In the genomic region with DNA sequence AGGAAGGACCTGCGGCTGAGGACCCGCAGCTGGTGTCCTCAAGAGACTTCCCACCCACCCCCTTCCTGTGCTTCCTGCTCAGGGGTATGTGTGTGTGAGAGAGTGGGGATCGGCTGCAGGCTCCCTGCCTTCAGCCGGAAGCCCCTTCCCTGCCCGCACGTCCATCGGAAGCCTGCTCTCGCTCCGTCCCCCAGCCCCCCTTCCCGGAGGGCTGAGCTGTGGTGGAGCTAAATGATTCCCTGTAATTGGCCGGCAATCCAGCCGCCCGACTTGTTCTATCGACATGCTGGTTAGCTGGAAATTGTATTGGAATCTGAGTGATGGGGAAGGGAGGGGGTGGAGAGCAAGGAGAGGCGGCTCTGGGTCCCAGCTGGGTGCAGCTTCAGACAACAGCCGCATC, we compare ENCODE assay signal across 10 mouse cellular contexts. TPM values are rescaled to one million over a fixed set of nuclear protein-coding genes. Genes with fewer than 3 reads are reported as not detected.
A peak's percentile ranks its signal among the peaks of the same experiment; 100 is the strongest.
DNase-seq lines count a peak whose midpoint lies in the region; ATAC-seq lines count a peak whose summit lies in the region.
"Had no signal": no experiment of that assay in that cellular context is flagged by ENCODE, and none has a peak within 500 bp of the region (broad histone marks: within the 10 kb centered on the region; RNA-seq: fewer than 3 reads in every experiment).

No protein-coding gene starts in this region.

- 0 out of 2 replicates have a peak overlapping the region, but pooled peaks have one; percentile 19 for H3K4me2 ChIP-seq in liver, embryonic 13.5 days

- no peak overlapping the region for H3K27ac ChIP-seq in liver, embryonic 13.5 days
- H3K27ac ChIP-seq: liver, embryonic 14.5 days had no signal

- peaks cover 33% of the 10 kb centered on the region for H3K36me3 ChIP-seq in megakaryocyte, embryonic 14.5 days (replicated peaks; ENCODE audit: low read length)
- peaks cover 27% of the 10 kb centered on the region for H3K36me3 ChIP-seq in liver, embryonic 13.5 days

- WGBS in liver, embryonic 13.5 days (ENCODE audit: insufficient replicate concordance), result 5% methylated on average over 16 of the region's 16 CpGs

- H3K4me3 ChIP-seq in megakaryocyte, embryonic 14.5 days (replicated peaks), result peak overlapping the region; percentile 60
- H3K4me3 ChIP-seq in liver, embryonic 13.5 days (replicated peaks), result no peak overlapping the region
- H3K4me3 ChIP-seq: erythroblast, embryonic 14.5 days had no signal

- peaks cover 28% of the 10 kb centered on the region for H3K4me1 ChIP-seq in megakaryocyte, embryonic 14.5 days
- peaks cover 13% of the 10 kb centered on the region for H3K4me1 ChIP-seq in liver, embryonic 13.5 days (replicated peaks)

- no peak for ATAC-seq in megakaryocyte, adult 5-6 weeks (ENCODE audit: poor library complexity, severe bottlenecking)
- no peak for ATAC-seq in liver, embryonic 13.5 days (ENCODE audit: low read depth)

- peak; percentile 27 for DNase-seq in cerebellum, adult 9-11 months
- DNase-seq in cerebellum, postnatal 25 days, result no peak
- no peak for DNase-seq in liver, embryonic 13.5 days
- DNase-seq in right cerebral cortex, postnatal 36 days (ENCODE audit: low spot score in 2 of 2), result no peak
- no peak for DNase-seq in right cerebral cortex, postnatal 10 days (ENCODE audit: low spot score in 2 of 2)
- no peak for DNase-seq in spleen, postnatal 36 days (ENCODE audit: low spot score in 2 of 2)

- no peaks in the 10 kb centered on the region for H3K9me3 ChIP-seq in megakaryocyte, embryonic 14.5 days
- H3K9me3 ChIP-seq in liver, embryonic 13.5 days (replicated peaks), result no peaks in the 10 kb centered on the region

- peaks cover 61% of the 10 kb centered on the region for H3K27me3 ChIP-seq in megakaryocyte, embryonic 14.5 days (replicated peaks)
- peaks cover 61% of the 10 kb centered on the region for H3K27me3 ChIP-seq in liver, embryonic 13.5 days

- H3K9ac ChIP-seq in liver, embryonic 13.5 days, result no peak overlapping the region
- H3K9ac ChIP-seq: liver, embryonic 14.5 days had no signal

RNA-seq across cellular contexts. Expression of gene Nmt1, which starts 36.3 kb away (rescaled TPM):
- 5.7 and 17.6 TPM in 2 replicates for polyA plus RNA-seq in megakaryocyte, embryonic 14.5 days (2012; ENCODE audit: insufficient read depth, low replicate concordance)
- 41.5 and 41.7 TPM in 2 replicates for total RNA-seq in megakaryocyte, adult 5-6 weeks (2015)
- total RNA-seq in megakaryocyte, adult 5-6 weeks (2017), result 35.0 and 40.9 TPM in 2 replicates
- polyA plus RNA-seq in liver, embryonic 13.5 days (2015; fragmentation: Nextera tagmentation; extraction: Ambion mirVana), result 47.8 and 52.2 TPM in 2 replicates

RNA-seq across cellular contexts. Expression of gene Dcakd, which starts 36.5 kb away (rescaled TPM):
- polyA plus RNA-seq in megakaryocyte, embryonic 14.5 days (2012; ENCODE audit: insufficient read depth, low replicate concordance), result 56.4 and 77.6 TPM in 2 replicates
- 20.5 and 20.7 TPM in 2 replicates for total RNA-seq in megakaryocyte, adult 5-6 weeks (2015)
- 6.8 and 9.3 TPM in 2 replicates for total RNA-seq in megakaryocyte, adult 5-6 weeks (2017)
- 29.9 and 37.3 TPM in 2 replicates for polyA plus RNA-seq in liver, embryonic 13.5 days (2015; fragmentation: Nextera tagmentation; extraction: Ambion mirVana)

RNA-seq across cellular contexts. Expression of gene C1ql1, which starts 45.2 kb away (rescaled TPM):
- not detected in 2 replicates for polyA plus RNA-seq in megakaryocyte, embryonic 14.5 days (2012; ENCODE audit: insufficient read depth, low replicate concordance)
- total RNA-seq in megakaryocyte, adult 5-6 weeks (2015), result not detected in 2 replicates
- total RNA-seq in megakaryocyte, adult 5-6 weeks (2017), result not detected in 2 replicates
- polyA plus RNA-seq in liver, embryonic 13.5 days (2015; fragmentation: Nextera tagmentation; extraction: Ambion mirVana), result 0.07 and 0.10 TPM in 2 replicates
- polyA plus RNA-seq: erythroblast, embryonic 14.5 days had no signal
